Mouse (Mus musculus): ENCODE results near the gene Ccdc39.

Gene Ccdc39

DNA sequence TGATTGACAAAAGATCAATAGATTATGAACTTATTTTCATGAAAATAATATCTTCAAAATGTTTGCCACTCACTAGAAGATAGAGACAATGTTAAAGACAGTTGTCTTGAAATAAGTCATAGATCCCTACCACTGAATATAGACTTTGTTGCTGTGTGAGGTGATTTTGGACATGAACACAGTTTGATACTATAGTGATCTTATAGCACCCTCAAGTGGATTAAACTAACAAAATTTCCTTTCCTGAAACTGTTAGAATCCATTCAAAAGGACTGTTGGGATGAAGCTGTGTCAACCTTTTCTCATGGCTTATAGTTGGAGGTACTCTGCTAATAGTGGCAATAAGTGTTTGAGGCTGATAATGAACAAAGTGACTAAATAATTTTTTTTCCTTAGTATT, 53.1 kb downstream of the Ccdc39 start:
- DNase-seq (ENCODE audit: low read depth) = no peak
